Mouse (Mus musculus) adrenal gland, adult (tissue): Measurements from ENCODE around the gene Trp53inp2.
A peak's percentile ranks its signal among the peaks of the same experiment; 100 is the strongest.

ENCODE experiments used
- DNase-seq, 2 experiments: peaks; one replicate each; pipeline ENCODE4 v3.0.0; 2022 to 2023; ENCODE audit warnings: low spot score in 1 of 2; ENCODE audit not compliant: inconsistent age in 2 of 2

The Trp53inp2 gene

GRCm38 (mm10) chr2:155382791-155383438 lies 2.1 kb downstream of the Trp53inp2 start:
- peak; percentile 50 to 86 for DNase-seq

- peak; percentile 85 to 95 for DNase-seq
Measured at GRCm38 (mm10) chr2:155385090-155385489, 4.2 kb downstream of the Trp53inp2 start.

- DNase-seq = peak in 1 of 2 experiments; percentile 66
Measured at GRCm38 (mm10) chr2:155385731-155386533, 5.1 kb downstream of the Trp53inp2 start.

GRCm38 (mm10) chr2:155386534-155386899 lies 5.7 kb downstream of the Trp53inp2 start:
- peak in 1 of 2 experiments; percentile 56 for DNase-seq

- DNase-seq = no peak
Measured at GRCm38 (mm10) chr2:155387052-155387451, 6.2 kb downstream of the Trp53inp2 start.

GRCm38 (mm10) chr2:155388573-155388972 lies 7.7 kb downstream of the Trp53inp2 start:
- DNase-seq = peak in 1 of 2 experiments; percentile 75

GRCm38 (mm10) chr2:155394586-155394985 lies 13.7 kb downstream of the Trp53inp2 start:
- DNase-seq = peak in 1 of 2 experiments; percentile 50

GRCm38 (mm10) chr2:155400276-155400675 lies 19.4 kb downstream of the Trp53inp2 start:
- DNase-seq = no peak

GRCm38 (mm10) chr2:155401926-155402325 lies 21.1 kb downstream of the Trp53inp2 start:
- DNase-seq = no peak

GRCm38 (mm10) chr2:155404635-155405034 lies 23.8 kb downstream of the Trp53inp2 start:
- DNase-seq = no peak

- no peak for DNase-seq
Measured at GRCm38 (mm10) chr2:155420911-155421310, 40.1 kb downstream of the Trp53inp2 start.

GRCm38 (mm10) chr2:155436445-155436844 lies 55.6 kb downstream of the Trp53inp2 start:
- DNase-seq = peak in 1 of 2 experiments; percentile 55
